Mouse (Mus musculus) neural tube, embryonic 13.5 days (tissue): ENCODE measurements at regions not wholly inside any gene's neighbourhood (a gene's known extent, or its start where the extent isn't known, plus 50 kb on each side); places are given as distances from the start of the nearest gene placed in this dataset.

Source experiments
- ATAC-seq: fragments of 200-750 bp; cut with Nextera tagmentation; 2 replicates; pipeline ENCODE4 v1.8.0; 2017; ENCODE audit warnings: low read depth, mild to moderate bottlenecking, moderate TSS enrichment, moderate library complexity
- H3K27ac ChIP-seq: fragments of 300-500 bp; sonication (generic); replicated peaks from 2 replicates; pipeline ENCODE4 v1.5.1; 2015; ENCODE audit warnings: moderate library complexity, mild to moderate bottlenecking, inconsistent platforms
- H3K27me3 ChIP-seq: fragments of 300-500 bp; sonication (generic); 2 replicates; pipeline ENCODE4 v1.6.1; 2015; ENCODE audit warnings: mild to moderate bottlenecking, inconsistent platforms
- H3K36me3 ChIP-seq: fragments of 300-500 bp; sonication (generic); 2 replicates; pipeline ENCODE4 v1.6.1; 2015; ENCODE audit warnings: mild to moderate bottlenecking, inconsistent platforms
- H3K4me1 ChIP-seq: fragments of 300-500 bp; sonication (generic); replicated peaks from 2 replicates; pipeline ENCODE4 v1.6.1; 2015; ENCODE audit warnings: inconsistent platforms
- H3K4me2 ChIP-seq: fragments of 300-500 bp; sonication (generic); 2 replicates; pipeline ENCODE4 v1.6.1; 2015; ENCODE audit warnings: inconsistent platforms, mild to moderate bottlenecking, moderate library complexity
- H3K4me3 ChIP-seq: fragments of 300-500 bp; sonication (generic); 2 replicates; pipeline ENCODE4 v1.5.1; 2015; ENCODE audit warnings: mild to moderate bottlenecking, inconsistent platforms
- H3K9ac ChIP-seq: fragments of 300-500 bp; sonication (generic); 2 replicates; pipeline ENCODE4 v1.6.1; 2015; ENCODE audit warnings: moderate library complexity, mild to moderate bottlenecking, inconsistent platforms
- H3K9me3 ChIP-seq: fragments of 300-500 bp; sonication (generic); 2 replicates; pipeline ENCODE4 v1.6.1; 2016; ENCODE audit warnings: inconsistent platforms
- WGBS: fragments of 180-500 bp; shearing (Covaris S2); methylation state at CpG from one replicate; pipeline ENCODE4 v1.1.7; 2015; 5-methylcytosine and 5-hydroxymethylcytosine counted together

- WGBS, result 90% methylated on average over 2 of the region's 2 CpGs
- no peak overlapping the region for H3K27ac ChIP-seq
- no peaks in the 10 kb centered on the region for H3K27me3 ChIP-seq
- no peak overlapping the region for H3K4me3 ChIP-seq
- no peaks in the 10 kb centered on the region for H3K9me3 ChIP-seq
- H3K4me1 ChIP-seq, result no peaks in the 10 kb centered on the region
- no peaks in the 10 kb centered on the region for H3K36me3 ChIP-seq
- no peak overlapping the region for H3K4me2 ChIP-seq
- ATAC-seq, result no peak
- H3K9ac ChIP-seq, result no peak overlapping the region
These were observed 212.2 kb downstream of the Cdh7 start for GRCm38 (mm10) chr1:110194481-110194880.

DNA sequence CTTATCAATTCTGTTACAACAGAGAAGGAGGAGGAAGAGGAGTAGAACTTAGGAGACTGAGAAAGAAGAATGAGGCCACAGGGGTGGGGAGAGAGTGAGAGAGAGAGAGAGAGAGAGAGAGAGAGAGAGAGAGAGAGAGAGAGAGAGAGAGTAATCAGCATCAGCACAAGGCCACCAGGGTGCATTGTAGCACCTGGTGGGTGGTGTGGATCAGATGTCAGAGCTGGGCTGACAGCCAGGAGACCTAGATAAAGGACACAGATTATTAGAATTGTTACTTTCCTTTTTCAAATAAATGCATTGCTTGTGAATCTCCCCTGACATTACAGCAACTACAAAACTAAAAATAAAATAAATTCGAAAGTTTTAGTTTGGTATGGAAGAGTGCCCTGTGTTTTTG is 233.7 kb downstream of the Cdh7 start:
- Histone ChIP-seq H3K9ac (no peak overlapping the region), H3K27me3 (no peaks in the 10 kb centered on the region), H3K4me3 (no peak overlapping the region), H3K4me1 (no peaks in the 10 kb centered on the region), H3K4me2 (no peak overlapping the region), H3K9me3 (no peaks in the 10 kb centered on the region), H3K36me3 (no peaks in the 10 kb centered on the region), H3K27ac (no peak overlapping the region)
- 88% methylated on average over 1 of the region's 1 CpGs for WGBS
- ATAC-seq, result no peak

GRCm38 (mm10) chr1:110246218-110246617 is 264.0 kb downstream of the Cdh7 start:
- 49% methylated on average over 4 of the region's 4 CpGs for whole genome bisulfite sequencing
- Histone ChIP-seq H3K27me3 (no peaks in the 10 kb centered on the region), H3K4me2 (no peak overlapping the region), H3K36me3 (no peaks in the 10 kb centered on the region), H3K9ac (no peak overlapping the region), H3K27ac (no peak overlapping the region), H3K4me3 (no peak overlapping the region), H3K9me3 (no peaks in the 10 kb centered on the region), H3K4me1 (no peaks in the 10 kb centered on the region)
- ATAC-seq, result peak; percentile 82
